Mouse (Mus musculus): Measurements from ENCODE around the gene Acaca.

Acaca gene

GRCm38 (mm10) chr11:84104036-84104435 lies 25.4 kb upstream of the Acaca start:
- no peak for TF ChIP-seq NANOG (IDR thresholded peaks at IDR 0.05; ENCODE audit: borderline replicate concordance, low read length)
- TF ChIP-seq POU5F1 (IDR thresholded peaks at IDR 0.05; ENCODE audit: borderline replicate concordance, low read length), result no peak
- no peak for TF ChIP-seq CTCF (conservative IDR thresholded peaks at IDR 0.05; ENCODE audit: low read length)
- Histone ChIP-seq H3K4me3 (replicated peaks; ENCODE audit: low read length) (no peak overlapping the region), H3K36me3 (ENCODE audit: insufficient read depth, low read length) (peaks cover 99% of the 10 kb centered on the region), H3K9me3 (ENCODE audit: low read length) (no peaks in the 10 kb centered on the region), H3K27me3 (ENCODE audit: insufficient read depth, low read length) (no peaks in the 10 kb centered on the region), H3K4me1 (replicated peaks; ENCODE audit: low read depth, low read length) (no peaks in the 10 kb centered on the region; the same call in 1 of the 2 replicates)

GRCm38 (mm10) chr11:84107137-84107536 lies 22.3 kb upstream of the Acaca start:
- no peaks in the 10 kb centered on the region; the same call in 1 of the 2 replicates for H3K4me1 ChIP-seq (replicated peaks; ENCODE audit: low read depth, low read length)
- no peaks in the 10 kb centered on the region for H3K9me3 ChIP-seq (ENCODE audit: low read length)
- no peak overlapping the region for H3K4me3 ChIP-seq (replicated peaks; ENCODE audit: low read length)
- H3K27me3 ChIP-seq (ENCODE audit: insufficient read depth, low read length), result no peaks in the 10 kb centered on the region
- H3K36me3 ChIP-seq (ENCODE audit: insufficient read depth, low read length), result peaks cover 96% of the 10 kb centered on the region
- TF ChIP-seq NANOG (IDR thresholded peaks at IDR 0.05; ENCODE audit: borderline replicate concordance, low read length), result no peak
- TF ChIP-seq POU5F1 (IDR thresholded peaks at IDR 0.05; ENCODE audit: borderline replicate concordance, low read length), result no peak
- no peak for TF ChIP-seq CTCF (conservative IDR thresholded peaks at IDR 0.05; ENCODE audit: low read length)

GRCm38 (mm10) chr11:84113623-84114022 lies 15.8 kb upstream of the Acaca start:
- H3K4me1 ChIP-seq (replicated peaks; ENCODE audit: low read depth, low read length), result no peaks in the 10 kb centered on the region
- H3K27me3 ChIP-seq (ENCODE audit: insufficient read depth, low read length), result no peaks in the 10 kb centered on the region
- H3K4me3 ChIP-seq (replicated peaks; ENCODE audit: low read length), result no peak overlapping the region
- peaks cover 94% of the 10 kb centered on the region for H3K36me3 ChIP-seq (ENCODE audit: insufficient read depth, low read length)
- no peaks in the 10 kb centered on the region for H3K9me3 ChIP-seq (ENCODE audit: low read length)
- TF ChIP-seq NANOG (IDR thresholded peaks at IDR 0.05; ENCODE audit: borderline replicate concordance, low read length) (no peak), CTCF (conservative IDR thresholded peaks at IDR 0.05; ENCODE audit: low read length) (no peak), POU5F1 (IDR thresholded peaks at IDR 0.05; ENCODE audit: borderline replicate concordance, low read length) (no peak)

GRCm38 (mm10) chr11:84115646-84116045 lies 13.8 kb upstream of the Acaca start:
- no peak overlapping the region for H3K4me3 ChIP-seq (replicated peaks; ENCODE audit: low read length)
- TF ChIP-seq POU5F1 (IDR thresholded peaks at IDR 0.05; ENCODE audit: borderline replicate concordance, low read length) (no peak), NANOG (IDR thresholded peaks at IDR 0.05; ENCODE audit: borderline replicate concordance, low read length) (no peak), CTCF (conservative IDR thresholded peaks at IDR 0.05; ENCODE audit: low read length) (no peak)
- no peaks in the 10 kb centered on the region for H3K27me3 ChIP-seq (ENCODE audit: insufficient read depth, low read length)
- H3K36me3 ChIP-seq (ENCODE audit: insufficient read depth, low read length), result peaks cover 95% of the 10 kb centered on the region
- no peaks in the 10 kb centered on the region for H3K9me3 ChIP-seq (ENCODE audit: low read length)
- no peaks in the 10 kb centered on the region for H3K4me1 ChIP-seq (replicated peaks; ENCODE audit: low read depth, low read length)

GRCm38 (mm10) chr11:84116221-84116620 lies 13.3 kb upstream of the Acaca start:
- Histone ChIP-seq H3K36me3 (ENCODE audit: insufficient read depth, low read length) (peaks cover 96% of the 10 kb centered on the region), H3K4me3 (replicated peaks; ENCODE audit: low read length) (no peak overlapping the region), H3K27me3 (ENCODE audit: insufficient read depth, low read length) (no peaks in the 10 kb centered on the region), H3K4me1 (replicated peaks; ENCODE audit: low read depth, low read length) (no peaks in the 10 kb centered on the region; the same call in 1 of the 2 replicates), H3K9me3 (ENCODE audit: low read length) (no peaks in the 10 kb centered on the region)
- TF ChIP-seq NANOG (IDR thresholded peaks at IDR 0.05; ENCODE audit: borderline replicate concordance, low read length), result no peak
- peak; percentile 44 for TF ChIP-seq CTCF (conservative IDR thresholded peaks at IDR 0.05; ENCODE audit: low read length)

GRCm38 (mm10) chr11:84117431-84117830 lies 12.0 kb upstream of the Acaca start:
- Histone ChIP-seq H3K9me3 (ENCODE audit: low read length) (no peaks in the 10 kb centered on the region), H3K4me3 (replicated peaks; ENCODE audit: low read length) (no peak overlapping the region), H3K27me3 (ENCODE audit: insufficient read depth, low read length) (no peaks in the 10 kb centered on the region), H3K36me3 (ENCODE audit: insufficient read depth, low read length) (peaks cover 99% of the 10 kb centered on the region), H3K4me1 (replicated peaks; ENCODE audit: low read depth, low read length) (peaks cover 6% of the 10 kb centered on the region; the same call in 1 of the 2 replicates)
- TF ChIP-seq POU5F1 (IDR thresholded peaks at IDR 0.05; ENCODE audit: borderline replicate concordance, low read length), result no peak

GRCm38 (mm10) chr11:84121051-84121956 lies 8.2 kb upstream of the Acaca start:
- Histone ChIP-seq H3K36me3 (ENCODE audit: insufficient read depth, low read length) (peaks cover 98% of the 10 kb centered on the region), H3K4me1 (replicated peaks; ENCODE audit: low read depth, low read length) (peaks cover 16% of the 10 kb centered on the region), H3K4me3 (replicated peaks; ENCODE audit: low read length) (no peak overlapping the region), H3K27me3 (ENCODE audit: insufficient read depth, low read length) (no peaks in the 10 kb centered on the region), H3K9me3 (ENCODE audit: low read length) (no peaks in the 10 kb centered on the region)
- TF ChIP-seq NANOG (IDR thresholded peaks at IDR 0.05; ENCODE audit: borderline replicate concordance, low read length) (peak; percentile 79; the same call in 1 of the 2 replicates), POU5F1 (IDR thresholded peaks at IDR 0.05; ENCODE audit: borderline replicate concordance, low read length) (no peak)

GRCm38 (mm10) chr11:84127977-84128376 lies 1.5 kb upstream of the Acaca start:
- H3K4me3 ChIP-seq (replicated peaks; ENCODE audit: low read length), result peak overlapping the region; percentile 90
- peaks cover 44% of the 10 kb centered on the region for H3K36me3 ChIP-seq (ENCODE audit: insufficient read depth, low read length)
- no peaks in the 10 kb centered on the region for H3K9me3 ChIP-seq (ENCODE audit: low read length)
- 0 out of 2 replicates have a peak, but pooled peaks have one; percentile 11 for TF ChIP-seq CTCF (conservative IDR thresholded peaks at IDR 0.05; ENCODE audit: low read length)
- TF ChIP-seq NANOG (IDR thresholded peaks at IDR 0.05; ENCODE audit: borderline replicate concordance, low read length), result no peak
- H3K27me3 ChIP-seq (ENCODE audit: insufficient read depth, low read length), result no peaks in the 10 kb centered on the region
- peaks cover 46% of the 10 kb centered on the region for H3K4me1 ChIP-seq (replicated peaks; ENCODE audit: low read depth, low read length)

GRCm38 (mm10) chr11:84129799-84130185 lies 320 bp downstream of the Acaca start:
- TF ChIP-seq POU5F1 (IDR thresholded peaks at IDR 0.05; ENCODE audit: borderline replicate concordance, low read length) (no peak), CTCF (conservative IDR thresholded peaks at IDR 0.05; ENCODE audit: low read length) (no peak), NANOG (IDR thresholded peaks at IDR 0.05; ENCODE audit: borderline replicate concordance, low read length) (no peak)
- Histone ChIP-seq H3K4me1 (replicated peaks; ENCODE audit: low read depth, low read length) (peaks cover 46% of the 10 kb centered on the region), H3K36me3 (ENCODE audit: insufficient read depth, low read length) (peaks cover 28% of the 10 kb centered on the region), H3K4me3 (replicated peaks; ENCODE audit: low read length) (peak overlapping the region; percentile 90), H3K9me3 (ENCODE audit: low read length) (no peaks in the 10 kb centered on the region), H3K27me3 (ENCODE audit: insufficient read depth, low read length) (no peaks in the 10 kb centered on the region)

Data from E14TG2a.4 (cell line).